Mouse (Mus musculus): Measurements from ENCODE around the gene Nhlrc4. TPM values are rescaled to one million over a fixed set of nuclear protein-coding genes. Genes with fewer than 3 reads are reported as not detected.

Nhlrc4 gene
- not detected for polyA plus RNA-seq (2017; shearing (Covaris generic))

GRCm38 (mm10) chr17:25944366-25945163 lies at the start of gene Nhlrc4, which contains the start of gene Pigq:
Gene Nhlrc4, minus strand, starts transcription at chr17:25944961.
Gene Pigq, minus strand, starts transcription at chr17:25944936.

GRCm38 (mm10) chr17:25985306-25986294 lies 40.8 kb upstream of the Nhlrc4 start, which contains the start of gene Capn15:
Gene Capn15, minus strand, starts transcription at chr17:25985796.

GRCm38 (mm10) chr17:25951803-25952623 lies 7.3 kb upstream of the Nhlrc4 start, which contains the start of gene A930017K11Rik:
Gene A930017K11Rik, minus strand, starts transcription at chr17:25952565.

GRCm38 (mm10) chr17:25919144-25919785 lies 25.5 kb downstream of the Nhlrc4 start, which contains the start of gene Rab40c:
Gene Rab40c, minus strand, starts transcription at chr17:25919727.

Other genes with a start within 250 kb of the Nhlrc4 start
- not detected for gene Gng13, start 227.8 kb downstream of the Nhlrc4 start, polyA plus RNA-seq (2017; shearing (Covaris generic))
- gene Chtf18, start 217.5 kb downstream of the Nhlrc4 start, polyA plus RNA-seq (2017; shearing (Covaris generic)) = 7.1 TPM
- gene Rpusd1, start 217.3 kb downstream of the Nhlrc4 start, polyA plus RNA-seq (2017; shearing (Covaris generic)) = 4.9 TPM
- not detected for gene Mslnl, start 208.9 kb downstream of the Nhlrc4 start, polyA plus RNA-seq (2017; shearing (Covaris generic))
- not detected for gene Msln, start 190.6 kb downstream of the Nhlrc4 start, polyA plus RNA-seq (2017; shearing (Covaris generic))
- gene Narfl, start 171.2 kb downstream of the Nhlrc4 start, polyA plus RNA-seq (2017; shearing (Covaris generic)) = 21.6 TPM
- 25.7 TPM for gene Haghl, start 159.3 kb downstream of the Nhlrc4 start, polyA plus RNA-seq (2017; shearing (Covaris generic))
- gene Ccdc78, start 158.4 kb downstream of the Nhlrc4 start, polyA plus RNA-seq (2017; shearing (Covaris generic)) = not detected
- gene Fam173a, start 152.1 kb downstream of the Nhlrc4 start, polyA plus RNA-seq (2017; shearing (Covaris generic)) = 109 TPM
- not detected for gene AC134908.4, start 149.3 kb downstream of the Nhlrc4 start, polyA plus RNA-seq (2017; shearing (Covaris generic))
- 28.3 TPM for gene Metrn, start 147.8 kb downstream of the Nhlrc4 start, polyA plus RNA-seq (2017; shearing (Covaris generic))
- not detected for gene Fbxl16, start 135.9 kb downstream of the Nhlrc4 start, polyA plus RNA-seq (2017; shearing (Covaris generic))
- gene Wdr24, start 121.3 kb downstream of the Nhlrc4 start, polyA plus RNA-seq (2017; shearing (Covaris generic)) = 22.7 TPM
- gene Jmjd8, start 116.1 kb downstream of the Nhlrc4 start, polyA plus RNA-seq (2017; shearing (Covaris generic)) = 27.1 TPM
- gene Stub1, start 111.6 kb downstream of the Nhlrc4 start, polyA plus RNA-seq (2017; shearing (Covaris generic)) = 149 TPM
- gene Rhbdl1, start 107.7 kb downstream of the Nhlrc4 start, polyA plus RNA-seq (2017; shearing (Covaris generic)) = 0.98 TPM
- gene Gm20683, start 103.2 kb downstream of the Nhlrc4 start, polyA plus RNA-seq (2017; shearing (Covaris generic)) = 1.8 TPM
- gene Rhot2, start 100.1 kb downstream of the Nhlrc4 start, polyA plus RNA-seq (2017; shearing (Covaris generic)) = 31.6 TPM
- 11.6 TPM for gene Wdr90, start 83.5 kb downstream of the Nhlrc4 start, polyA plus RNA-seq (2017; shearing (Covaris generic))
- gene Mcrip2, start 76.2 kb downstream of the Nhlrc4 start, polyA plus RNA-seq (2017; shearing (Covaris generic)) = 7.4 TPM
- gene Mettl26, start 69.9 kb downstream of the Nhlrc4 start, polyA plus RNA-seq (2017; shearing (Covaris generic)) = 46.3 TPM
- 0.81 TPM for gene Wfikkn1, start 64.1 kb downstream of the Nhlrc4 start, polyA plus RNA-seq (2017; shearing (Covaris generic))
- gene Rab40c, start 25.2 kb downstream of the Nhlrc4 start, polyA plus RNA-seq (2017; shearing (Covaris generic)) = 21.6 TPM
- gene Pigq, start within 50 bp of the Nhlrc4 start, polyA plus RNA-seq (2017; shearing (Covaris generic)) = 44.4 TPM
- not detected for gene A930017K11Rik, start 7.6 kb upstream of the Nhlrc4 start, polyA plus RNA-seq (2017; shearing (Covaris generic))
- gene Capn15, start 40.8 kb upstream of the Nhlrc4 start, polyA plus RNA-seq (2017; shearing (Covaris generic)) = 25.9 TPM
- gene Rab11fip3, start 124.6 kb upstream of the Nhlrc4 start, polyA plus RNA-seq (2017; shearing (Covaris generic)) = 15.6 TPM
- 17.6 TPM for gene Decr2, start 145.4 kb upstream of the Nhlrc4 start, polyA plus RNA-seq (2017; shearing (Covaris generic))
- 10.2 TPM for gene Nme4, start 150.6 kb upstream of the Nhlrc4 start, polyA plus RNA-seq (2017; shearing (Covaris generic))
- 28.4 TPM for gene Tmem8, start 168.3 kb upstream of the Nhlrc4 start, polyA plus RNA-seq (2017; shearing (Covaris generic))
- 44.7 TPM for gene Mrpl28, start 178.5 kb upstream of the Nhlrc4 start, polyA plus RNA-seq (2017; shearing (Covaris generic))
- 146 TPM for gene Axin1, start 193.7 kb upstream of the Nhlrc4 start, polyA plus RNA-seq (2017; shearing (Covaris generic))

All from naive thymus-derived CD4-positive, alpha-beta T cell, adult 5 months (primary cell).